Mouse (Mus musculus): ENCODE data around the gene Smim17. TPM values are rescaled to one million over a fixed set of nuclear protein-coding genes. Genes with fewer than 3 reads are reported as not detected.

Gene Smim17
- not detected in 4 replicates for total RNA-seq (2023; ENCODE audit: inconsistent age)

DNA sequence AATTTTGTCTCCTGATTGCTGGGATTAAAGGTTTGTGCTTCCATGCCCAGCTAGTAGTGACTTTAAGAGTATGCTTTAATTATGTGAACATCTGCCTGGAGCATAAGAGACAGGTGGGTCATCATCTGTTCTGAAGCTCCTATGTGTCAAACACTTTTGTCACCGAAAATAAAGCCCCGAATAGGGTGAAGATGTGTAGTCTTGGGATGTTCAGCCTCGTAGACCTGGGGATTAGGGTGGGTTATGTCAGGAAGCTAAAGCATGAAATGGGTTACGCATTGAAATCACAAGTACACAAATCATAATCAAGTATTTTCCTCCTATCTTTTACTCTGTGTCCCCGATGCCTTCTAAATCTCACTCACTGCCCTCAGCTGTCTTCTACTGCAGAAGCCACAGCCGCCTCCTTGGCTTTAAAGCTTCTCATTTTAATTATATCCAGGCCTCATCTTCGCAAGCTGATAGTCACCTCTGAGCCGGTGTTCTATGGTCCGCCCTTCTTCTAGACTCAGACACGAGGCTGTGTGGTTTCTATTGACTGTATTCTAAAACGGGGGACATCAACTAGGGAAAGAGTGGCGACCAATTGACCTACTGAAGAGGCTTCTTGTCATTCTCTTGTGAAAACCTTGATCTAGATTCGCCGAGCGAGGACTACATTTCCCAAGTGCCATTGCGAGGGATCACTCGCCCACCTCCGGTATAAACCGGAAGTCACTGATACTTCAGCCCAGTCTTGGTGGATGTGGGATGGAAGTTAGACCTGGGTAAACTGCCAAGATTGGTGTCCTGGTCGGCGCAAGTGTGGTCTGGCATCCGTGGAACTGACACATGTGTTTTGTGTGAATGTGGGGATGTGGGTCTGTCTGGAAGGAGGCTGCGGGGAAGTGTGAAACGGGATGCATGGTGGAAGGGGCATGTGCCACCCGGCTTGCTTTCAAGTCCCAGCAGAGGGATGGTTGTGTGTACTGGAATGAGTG is at the start of gene Smim17:
Gene Smim17 (plus strand): TSS at position 720 of the 980 bp plus-strand sequence.

DNA sequence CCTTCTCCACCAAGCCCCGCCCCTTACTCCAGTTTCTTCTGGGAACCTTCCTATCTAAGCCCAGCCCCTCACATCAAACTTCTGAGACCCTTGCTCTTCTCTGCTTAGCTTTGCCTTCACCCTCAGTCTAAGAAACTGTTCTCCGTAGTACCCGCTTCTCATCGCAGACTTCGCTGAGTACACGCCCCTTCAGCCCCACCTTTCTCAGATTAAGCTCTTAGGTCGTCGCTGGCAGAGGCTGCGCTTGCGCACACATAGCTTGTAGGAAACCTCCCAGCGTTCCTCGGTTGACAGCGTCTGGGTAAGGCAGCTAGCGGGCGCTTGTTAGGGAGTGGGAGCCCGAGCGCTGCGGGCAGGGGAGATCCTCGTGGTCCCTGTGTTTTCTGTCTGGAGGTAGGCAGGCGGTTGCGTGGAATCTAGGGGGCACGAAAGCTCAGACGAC is 35.4 kb upstream of the Smim17 start, which contains the start of gene Zfp78:
Gene Zfp78 (plus strand): TSS at position 234 of the 442 bp plus-strand sequence.

DNA sequence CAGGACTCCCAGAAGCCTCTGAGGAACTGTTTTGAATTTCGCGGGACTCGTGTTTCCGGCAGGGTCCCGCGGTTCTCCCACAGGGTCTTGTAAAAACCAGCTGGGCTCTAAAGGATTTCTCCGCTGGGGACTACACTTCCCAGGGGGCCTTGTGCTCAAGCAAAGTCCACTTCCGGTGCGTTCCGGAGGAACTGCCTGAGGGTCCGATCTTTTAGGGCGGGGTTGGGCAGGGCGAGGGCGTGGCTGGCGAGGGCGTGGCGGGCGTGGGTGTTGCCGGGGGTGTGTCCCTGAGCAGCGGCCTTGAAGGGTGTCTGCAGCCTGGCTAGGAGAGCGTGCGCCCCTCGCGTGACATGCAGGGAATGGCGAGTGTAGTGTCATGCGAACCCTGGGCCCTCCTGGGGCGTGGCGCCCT is 15.5 kb upstream of the Smim17 start, which contains the start of gene Zfp28:
Gene Zfp28 (plus strand): TSS at position 252 of the 412 bp plus-strand sequence.

DNA sequence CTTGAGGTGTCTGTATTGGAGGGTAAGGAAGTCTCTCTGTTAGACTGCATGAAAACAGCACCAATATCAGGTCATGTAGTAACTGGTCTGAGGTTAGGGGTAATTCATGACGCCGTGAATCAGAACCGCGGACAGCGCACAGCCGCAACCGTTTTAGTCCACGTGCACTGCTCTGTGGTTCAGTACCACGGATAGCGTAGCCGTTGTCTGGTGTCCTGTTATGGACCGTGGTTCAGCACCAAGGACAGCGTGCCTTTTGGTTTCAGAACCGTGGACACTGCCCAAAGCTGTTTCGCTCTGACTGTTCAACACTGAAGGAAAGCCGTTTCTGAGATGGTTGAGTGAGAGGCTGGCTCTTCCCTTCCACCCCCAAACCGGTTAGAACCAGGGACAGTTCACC is 11.5 kb downstream of the Smim17 start, which contains the start of gene Gm20715:
Gene Gm20715 (plus strand): TSS at position 235 of the 400 bp plus-strand sequence.

DNA sequence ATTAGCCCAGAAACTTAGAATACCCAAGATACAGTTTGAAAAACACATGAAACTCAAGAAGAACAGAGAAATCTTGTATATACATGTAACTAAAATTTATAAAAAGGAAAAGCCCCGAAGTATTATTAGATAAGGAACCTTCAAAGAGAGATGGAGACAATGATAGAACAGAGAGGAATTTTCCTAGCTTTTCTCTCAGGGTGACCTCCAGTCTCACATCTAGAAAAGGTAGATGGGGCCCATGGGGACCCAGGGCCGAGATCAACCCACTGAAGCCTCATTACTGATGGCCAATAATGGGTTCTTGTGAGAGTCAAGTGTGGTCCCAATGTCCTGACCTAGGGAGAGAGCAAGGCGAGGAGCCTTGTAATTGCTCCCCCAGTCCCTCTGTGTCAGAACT is 39.9 kb downstream of the Smim17 start, which contains the start of gene Olfr1344:
Gene Olfr1344 (plus strand): TSS at position 301 of the 400 bp plus-strand sequence.

DNA sequence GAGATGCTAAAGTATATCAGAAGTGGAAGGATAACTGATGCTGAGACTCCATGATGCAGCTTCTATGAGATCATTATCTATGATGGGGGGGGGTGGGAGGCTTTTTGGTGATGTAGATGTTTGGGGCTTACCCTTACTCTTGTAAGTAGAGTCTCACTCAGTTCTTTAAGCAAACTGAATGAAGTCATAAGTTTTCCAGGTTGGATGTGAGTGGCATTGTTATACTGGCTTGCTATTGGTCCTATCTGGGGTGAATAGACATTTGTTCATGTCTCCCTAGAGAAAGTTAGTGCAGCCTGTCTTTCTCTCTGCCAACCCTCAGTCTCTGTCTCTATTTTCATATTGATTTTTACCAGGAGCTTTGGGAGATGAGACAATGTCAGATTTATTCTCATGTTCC is 57.4 kb downstream of the Smim17 start, which contains the start of gene Olfr1336:
Gene Olfr1336 (plus strand): TSS at position 301 of the 400 bp plus-strand sequence.

DNA sequence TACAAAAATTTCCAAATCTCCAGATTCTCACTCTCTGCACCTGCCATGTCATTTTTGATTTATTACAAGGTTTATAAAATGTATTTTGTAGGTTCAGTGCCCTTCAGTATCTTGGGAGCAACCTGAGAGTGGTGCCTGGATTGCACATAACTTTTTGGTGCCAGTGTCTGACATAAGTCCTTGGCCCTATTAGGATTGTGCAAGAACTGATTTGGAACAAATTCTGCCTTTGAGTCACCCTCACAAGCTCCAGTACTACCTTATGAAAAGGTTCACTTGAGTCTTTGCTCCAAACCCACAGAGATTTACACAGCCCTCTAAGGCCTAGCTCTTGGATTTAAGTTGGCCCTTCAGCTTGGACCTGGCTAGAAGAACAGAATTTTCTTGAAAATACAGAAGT is 68.4 kb downstream of the Smim17 start, which contains the start of gene Olfr1346:
Gene Olfr1346 (plus strand): TSS at position 151 of the 400 bp plus-strand sequence.

Other genes with a start within 250 kb of the Smim17 start
- 33.1 to 49.2 TPM (median 36.1 TPM) in 4 replicates for gene Zfp787, start 242.7 kb upstream of the Smim17 start, total RNA-seq (2023; ENCODE audit: inconsistent age)
- gene Zfp444, start 226.5 kb upstream of the Smim17 start, total RNA-seq (2023; ENCODE audit: inconsistent age): 21.1 to 27.3 TPM (median 25.1 TPM) in 4 replicates
- gene Galp, start 201.6 kb upstream of the Smim17 start, total RNA-seq (2023; ENCODE audit: inconsistent age): not detected in 4 replicates
- not detected in 4 replicates for gene Zscan5b, start 176.4 kb upstream of the Smim17 start, total RNA-seq (2023; ENCODE audit: inconsistent age)
- not detected in 4 replicates for gene Epp13, start 146.0 kb upstream of the Smim17 start, total RNA-seq (2023; ENCODE audit: inconsistent age)
- gene Zfp667, start 112.1 kb upstream of the Smim17 start, total RNA-seq (2023; ENCODE audit: inconsistent age): 7.2 to 8.5 TPM (median 7.8 TPM) in 4 replicates
- gene Zfp583, start 67.4 kb upstream of the Smim17 start, total RNA-seq (2023; ENCODE audit: inconsistent age): 1.6 to 4.0 TPM (median 2.1 TPM) in 4 replicates
- gene Gm3854, start 55.0 kb upstream of the Smim17 start, total RNA-seq (2023; ENCODE audit: inconsistent age): 0.48 to 0.99 TPM (median 0.68 TPM) in 4 replicates
- 1.1 to 2.4 TPM (median 1.8 TPM) in 4 replicates for gene Zfp78, start 35.4 kb upstream of the Smim17 start, total RNA-seq (2023; ENCODE audit: inconsistent age)
- gene Zfp28, start 15.4 kb upstream of the Smim17 start, total RNA-seq (2023; ENCODE audit: inconsistent age): 3.7 to 6.1 TPM (median 4.8 TPM) in 4 replicates
- not detected in 4 replicates for gene Gm20715, start 11.6 kb downstream of the Smim17 start, total RNA-seq (2023; ENCODE audit: inconsistent age)
- gene Olfr1344, start 40.0 kb downstream of the Smim17 start, total RNA-seq (2023; ENCODE audit: inconsistent age): not detected in 4 replicates
- 0.09 to 0.16 TPM (median 0.15 TPM) in 3 of 4 replicates, not detected in the other for gene Olfr1336, start 57.5 kb downstream of the Smim17 start, total RNA-seq (2023; ENCODE audit: inconsistent age)
- gene Olfr1346, start 68.4 kb downstream of the Smim17 start, total RNA-seq (2023; ENCODE audit: inconsistent age): not detected in 4 replicates
- gene Olfr5, start 88.2 kb downstream of the Smim17 start, total RNA-seq (2023; ENCODE audit: inconsistent age): not detected in 4 replicates
- gene Olfr1347, start 101.0 kb downstream of the Smim17 start, total RNA-seq (2023; ENCODE audit: inconsistent age): not detected in 4 replicates
- gene Olfr1348, start 110.0 kb downstream of the Smim17 start, total RNA-seq (2023; ENCODE audit: inconsistent age): not detected in 4 replicates
- gene Olfr1349, start 124.2 kb downstream of the Smim17 start, total RNA-seq (2023; ENCODE audit: inconsistent age): not detected in 4 replicates
- gene Olfr1350, start 166.1 kb downstream of the Smim17 start, total RNA-seq (2023; ENCODE audit: inconsistent age): not detected in 4 replicates